Mouse (Mus musculus): ENCODE measurements around the gene 5730522E02Rik. TPM values are rescaled to one million over a fixed set of nuclear protein-coding genes. Genes with fewer than 3 reads are reported as not detected.

Gene 5730522E02Rik
- polyA plus RNA-seq, 1 experiment = not detected

DNA sequence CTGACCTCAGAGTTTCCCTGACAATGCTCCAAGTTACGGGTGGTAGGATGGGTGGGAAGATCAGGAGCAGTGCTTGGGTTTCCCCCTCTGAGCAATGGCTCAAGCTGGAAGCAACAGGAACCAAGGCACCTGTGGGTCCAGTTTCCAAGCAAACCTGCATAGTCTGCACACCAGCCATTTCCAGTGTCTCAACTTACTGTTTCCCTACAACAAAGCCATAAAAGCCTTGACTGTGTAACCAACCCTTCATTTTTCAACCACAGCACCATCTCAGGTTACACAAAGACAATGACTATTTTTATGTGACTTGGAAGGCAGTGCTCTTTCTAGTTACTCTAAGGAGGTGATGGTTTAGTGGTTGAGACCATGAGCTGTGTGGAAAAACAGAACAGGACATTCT, 530.7 kb downstream of the 5730522E02Rik start:
- Histone ChIP-seq H3K4me1 (ENCODE audit: control insufficient read depth, insufficient read depth, low read length) (no peaks in the 10 kb centered on the region), H3K27ac (ENCODE audit: insufficient read depth, low read depth, low read length) (no peak overlapping the region), H3K4me3 (ENCODE audit: insufficient read depth, low read length) (no peak overlapping the region)
- TF ChIP-seq POLR2A (IDR thresholded peaks at IDR 0.05; ENCODE audit: borderline replicate concordance, low read depth, low read length) = no peak
- no peak for TF ChIP-seq CTCF (IDR thresholded peaks at IDR 0.05; ENCODE audit: low read depth, low read length)

DNA sequence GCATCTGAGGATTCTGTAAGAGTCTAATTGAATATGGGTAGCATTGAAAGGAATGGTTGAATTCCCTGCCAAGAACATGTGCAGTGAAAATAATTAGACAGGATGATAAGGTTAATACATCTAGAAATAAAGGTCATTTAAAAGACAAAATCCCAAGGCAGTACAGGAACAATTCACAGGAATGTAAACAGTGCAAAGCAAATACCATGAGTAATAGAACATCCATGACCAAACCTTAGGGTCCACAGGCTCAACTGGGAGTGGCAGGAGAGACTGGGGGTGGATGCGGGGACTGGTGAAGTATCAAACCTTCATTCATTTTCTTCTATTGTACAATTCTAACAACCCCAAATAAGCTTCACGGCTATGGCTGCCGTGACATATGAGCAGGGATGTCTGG, 536.4 kb downstream of the 5730522E02Rik start:
- H3K27ac ChIP-seq (ENCODE audit: insufficient read depth, low read depth, low read length) = no peak overlapping the region
- no peaks in the 10 kb centered on the region for H3K4me1 ChIP-seq (ENCODE audit: control insufficient read depth, insufficient read depth, low read length)
- no peak overlapping the region for H3K4me3 ChIP-seq (ENCODE audit: insufficient read depth, low read length)

DNA sequence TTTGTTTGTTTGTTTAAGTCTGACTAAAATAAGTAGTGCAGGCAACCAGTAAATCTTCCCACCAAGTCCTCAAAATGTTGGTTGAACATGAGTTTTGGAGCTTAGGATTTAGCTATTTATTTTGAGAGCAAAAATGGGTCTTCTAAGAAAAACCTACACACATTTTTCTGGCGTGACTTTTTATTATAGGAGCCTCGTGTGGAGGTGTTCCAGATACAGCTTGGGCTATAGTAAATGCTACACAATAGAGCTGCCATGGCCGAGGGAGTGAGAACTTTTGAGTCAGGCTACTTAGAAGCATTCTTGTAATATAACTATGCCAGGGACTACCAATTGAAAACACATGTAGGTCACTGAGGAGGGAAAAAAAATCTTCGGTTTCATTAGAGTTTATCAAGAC, 540.5 kb downstream of the 5730522E02Rik start:
- Histone ChIP-seq H3K27ac (ENCODE audit: insufficient read depth, low read depth, low read length) (no peak overlapping the region), H3K4me3 (ENCODE audit: insufficient read depth, low read length) (no peak overlapping the region), H3K4me1 (ENCODE audit: control insufficient read depth, insufficient read depth, low read length) (no peaks in the 10 kb centered on the region)
- TF ChIP-seq POLR2A (IDR thresholded peaks at IDR 0.05; ENCODE audit: borderline replicate concordance, low read depth, low read length) (no peak), CTCF (IDR thresholded peaks at IDR 0.05; ENCODE audit: low read depth, low read length) (no peak)

More for the DNA sequence above, 536.4 kb downstream of the 5730522E02Rik start:
- TF ChIP-seq POLR2A (IDR thresholded peaks at IDR 0.05; ENCODE audit: borderline replicate concordance, low read depth, low read length) = no peak
- no peak for TF ChIP-seq CTCF (IDR thresholded peaks at IDR 0.05; ENCODE audit: low read depth, low read length)

DNA sequence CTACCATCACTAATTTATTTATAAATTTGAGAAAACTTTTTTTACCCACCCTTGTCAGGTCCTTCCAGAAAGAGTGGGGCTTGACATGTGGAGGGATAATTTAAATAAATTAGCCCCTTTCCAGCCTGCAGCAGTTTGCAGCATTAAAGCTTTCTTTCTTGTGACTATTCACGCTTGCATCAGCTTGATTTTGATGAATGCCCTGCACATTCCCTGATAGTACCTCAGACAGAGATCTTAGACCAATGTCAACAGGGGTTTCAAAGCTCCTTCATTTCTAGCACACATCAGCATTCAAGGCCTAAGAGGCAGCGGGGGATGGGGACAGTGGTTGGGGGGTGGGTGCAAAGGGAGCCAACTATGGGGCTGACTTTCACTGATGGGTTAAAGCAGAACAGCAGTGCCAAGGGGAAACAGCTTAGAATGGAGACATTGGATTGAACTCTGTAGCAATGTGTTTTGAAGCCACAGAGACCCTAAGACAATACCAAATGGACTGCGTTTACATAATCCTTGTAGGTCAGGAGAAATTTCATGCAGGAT, 545.9 kb downstream of the 5730522E02Rik start:
- no peak for TF ChIP-seq POLR2A (IDR thresholded peaks at IDR 0.05; ENCODE audit: borderline replicate concordance, low read depth, low read length)
- no peak for TF ChIP-seq CTCF (IDR thresholded peaks at IDR 0.05; ENCODE audit: low read depth, low read length)
- H3K4me1 ChIP-seq (ENCODE audit: control insufficient read depth, insufficient read depth, low read length) = no peaks in the 10 kb centered on the region
- no peak overlapping the region for H3K4me3 ChIP-seq (ENCODE audit: insufficient read depth, low read length)
- H3K27ac ChIP-seq (ENCODE audit: insufficient read depth, low read depth, low read length) = no peak overlapping the region

DNA sequence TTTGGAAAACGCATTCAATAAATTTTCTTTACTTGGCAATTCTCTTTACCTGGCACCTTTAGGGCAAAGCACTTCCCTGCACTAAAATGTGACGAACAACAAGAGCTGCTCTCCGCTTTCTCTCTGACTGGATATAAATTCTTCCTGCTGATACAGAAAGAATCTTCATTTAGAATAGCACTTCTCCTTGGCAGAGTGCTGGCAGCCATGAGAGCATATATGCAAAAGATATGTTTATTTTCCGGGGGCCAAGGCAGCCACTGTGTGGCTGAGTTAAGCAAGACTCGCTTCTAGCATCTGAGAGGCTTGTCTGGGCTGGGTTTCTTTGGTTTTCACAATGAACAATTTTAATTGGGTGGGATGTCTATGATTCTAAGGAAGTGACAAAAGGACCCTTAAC, 564.3 kb downstream of the 5730522E02Rik start:
- Histone ChIP-seq H3K4me3 (ENCODE audit: insufficient read depth, low read length) (no peak overlapping the region), H3K4me1 (ENCODE audit: control insufficient read depth, insufficient read depth, low read length) (no peaks in the 10 kb centered on the region), H3K27ac (ENCODE audit: insufficient read depth, low read depth, low read length) (no peak overlapping the region)
- TF ChIP-seq CTCF (IDR thresholded peaks at IDR 0.05; ENCODE audit: low read depth, low read length) = no peak
- no peak for TF ChIP-seq POLR2A (IDR thresholded peaks at IDR 0.05; ENCODE audit: borderline replicate concordance, low read depth, low read length)

DNA sequence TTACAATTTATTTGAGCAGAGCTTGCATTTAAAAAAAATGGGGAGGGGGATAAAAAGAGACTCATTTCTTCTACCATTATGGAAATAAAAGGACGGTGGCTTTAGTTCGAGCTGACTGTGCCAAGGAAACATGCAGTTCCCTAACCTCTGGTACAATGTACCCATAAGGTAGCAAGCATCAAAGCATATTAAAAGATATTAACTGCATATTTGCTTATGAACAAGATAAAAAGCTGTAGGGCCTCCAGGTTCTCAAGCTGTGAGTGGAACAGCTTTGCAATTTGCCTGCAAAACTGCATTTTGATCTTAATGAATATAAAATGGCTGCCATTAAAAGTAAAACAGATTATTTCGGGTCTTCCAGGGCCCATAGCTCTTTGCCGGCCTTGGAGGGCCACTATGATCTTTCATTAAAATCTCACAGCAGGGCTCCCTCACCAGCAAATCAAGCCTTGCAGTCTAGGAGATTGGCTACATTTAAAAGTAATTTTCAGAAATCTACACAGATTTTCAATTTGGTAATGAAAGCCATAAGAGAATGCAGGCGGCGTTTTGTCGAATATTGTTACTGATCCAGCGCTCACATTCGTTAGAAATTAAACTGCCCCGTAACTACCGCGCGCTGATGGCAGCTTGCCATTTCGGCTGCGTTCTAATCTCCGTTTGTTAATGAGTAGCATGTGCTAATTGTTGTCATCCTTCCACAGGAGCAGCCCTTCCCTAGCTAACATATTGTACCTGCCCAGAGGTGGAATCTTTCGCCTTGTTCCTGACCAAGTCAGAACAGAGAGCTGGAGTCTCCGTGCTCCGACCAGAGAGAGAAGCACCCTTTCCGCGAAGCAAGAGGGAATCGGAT, 565.6 kb downstream of the 5730522E02Rik start:
- Histone ChIP-seq H3K4me3 (ENCODE audit: insufficient read depth, low read length) (no peak overlapping the region), H3K4me1 (ENCODE audit: control insufficient read depth, insufficient read depth, low read length) (no peaks in the 10 kb centered on the region), H3K27ac (ENCODE audit: insufficient read depth, low read depth, low read length) (no peak overlapping the region)
- TF ChIP-seq CTCF (IDR thresholded peaks at IDR 0.05; ENCODE audit: low read depth, low read length) (no peak), POLR2A (IDR thresholded peaks at IDR 0.05; ENCODE audit: borderline replicate concordance, low read depth, low read length) (no peak)

DNA sequence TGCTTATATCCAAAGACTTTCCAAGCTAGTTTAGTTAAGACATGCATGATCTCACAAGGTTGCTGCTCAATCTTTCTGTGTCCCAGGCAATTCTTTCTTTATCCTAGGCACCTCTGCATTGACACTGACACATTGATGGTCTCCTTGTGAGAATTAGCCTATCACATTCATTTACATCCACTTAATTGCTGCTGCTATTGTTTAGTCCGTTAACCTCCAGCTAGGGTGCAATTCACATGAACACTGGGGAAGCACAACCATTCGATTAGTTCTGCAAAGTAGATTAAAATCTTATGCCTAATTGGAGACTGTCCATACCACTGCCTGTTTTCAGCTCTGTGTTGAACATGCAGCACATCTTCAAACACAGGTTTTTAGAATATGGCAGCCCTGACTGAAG, 603.7 kb downstream of the 5730522E02Rik start:
- Histone ChIP-seq H3K27ac (ENCODE audit: insufficient read depth, low read depth, low read length) (no peak overlapping the region), H3K4me1 (ENCODE audit: control insufficient read depth, insufficient read depth, low read length) (no peaks in the 10 kb centered on the region), H3K4me3 (ENCODE audit: insufficient read depth, low read length) (no peak overlapping the region)
- TF ChIP-seq CTCF (IDR thresholded peaks at IDR 0.05; ENCODE audit: low read depth, low read length) (no peak), POLR2A (IDR thresholded peaks at IDR 0.05; ENCODE audit: borderline replicate concordance, low read depth, low read length) (no peak)

GRCm38 (mm10) chr11:25600030-25600429, 610.5 kb downstream of the 5730522E02Rik start:
- Histone ChIP-seq H3K4me1 (ENCODE audit: control insufficient read depth, insufficient read depth, low read length) (no peaks in the 10 kb centered on the region), H3K27ac (ENCODE audit: insufficient read depth, low read depth, low read length) (no peak overlapping the region), H3K4me3 (ENCODE audit: insufficient read depth, low read length) (no peak overlapping the region)
- TF ChIP-seq CTCF (IDR thresholded peaks at IDR 0.05; ENCODE audit: low read depth, low read length) (no peak), POLR2A (IDR thresholded peaks at IDR 0.05; ENCODE audit: borderline replicate concordance, low read depth, low read length) (no peak)

GRCm38 (mm10) chr11:25595303-25595702, 615.3 kb downstream of the 5730522E02Rik start:
- no peaks in the 10 kb centered on the region for H3K4me1 ChIP-seq (ENCODE audit: control insufficient read depth, insufficient read depth, low read length)
- H3K27ac ChIP-seq (ENCODE audit: insufficient read depth, low read depth, low read length) = no peak overlapping the region
- TF ChIP-seq CTCF (IDR thresholded peaks at IDR 0.05; ENCODE audit: low read depth, low read length) = no peak
- TF ChIP-seq POLR2A (IDR thresholded peaks at IDR 0.05; ENCODE audit: borderline replicate concordance, low read depth, low read length) = no peak
- no peak overlapping the region for H3K4me3 ChIP-seq (ENCODE audit: insufficient read depth, low read length)

DNA sequence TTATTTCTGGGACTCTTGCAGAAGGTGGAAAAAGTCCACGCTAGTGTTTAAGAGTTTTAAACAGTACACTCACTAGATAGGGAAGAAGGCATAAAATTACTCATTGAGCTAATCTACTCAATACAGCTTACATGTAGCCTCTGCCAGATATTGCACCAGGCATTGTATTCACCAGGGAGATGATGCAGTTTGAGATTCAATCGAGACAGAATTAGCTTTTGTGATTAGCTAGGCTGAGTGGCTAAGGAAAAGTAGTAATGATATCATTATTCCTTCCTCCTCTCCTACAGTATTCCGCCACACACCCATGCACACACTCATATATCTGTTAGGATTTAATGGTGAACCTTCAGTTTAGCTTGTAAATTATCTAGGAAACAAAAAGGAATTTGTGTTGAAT, 615.8 kb downstream of the 5730522E02Rik start:
- TF ChIP-seq POLR2A (IDR thresholded peaks at IDR 0.05; ENCODE audit: borderline replicate concordance, low read depth, low read length) = no peak
- TF ChIP-seq CTCF (IDR thresholded peaks at IDR 0.05; ENCODE audit: low read depth, low read length) = no peak
- H3K27ac ChIP-seq (ENCODE audit: insufficient read depth, low read depth, low read length) = no peak overlapping the region
- H3K4me3 ChIP-seq (ENCODE audit: insufficient read depth, low read length) = no peak overlapping the region
- no peaks in the 10 kb centered on the region for H3K4me1 ChIP-seq (ENCODE audit: control insufficient read depth, insufficient read depth, low read length)
